Mouse (Mus musculus) CH12.LX (cell line): Measurements from ENCODE around the gene Il17a. TPM values are rescaled to one million over a fixed set of nuclear protein-coding genes. Genes with fewer than 3 reads are reported as not detected.

Experiments used
- DNase-seq: peaks from one replicate; pipeline ENCODE4 v3.0.0-alpha.2; 2013; ENCODE audit errors: extremely low read depth
- H3K27ac ChIP-seq: 2 replicates; pipeline ENCODE4 v1.5.1; 2012; ENCODE audit warnings: low read depth, mild to moderate bottlenecking, control low read depth, moderate library complexity; ENCODE audit not compliant: insufficient read depth
- H3K27me3 ChIP-seq: replicated peaks from 2 replicates; pipeline ENCODE3; 2012; ENCODE audit warnings: inconsistent platforms
- H3K36me3 ChIP-seq, 2 experiments: replicated peaks in 1 of 2; 2 replicates each; pipeline versions ENCODE3 to v1.6.1; 2012; ENCODE audit warnings: inconsistent platforms in 1 of 2, low read length in 1 of 2, mild to moderate bottlenecking in 1 of 2, mixed read lengths in 1 of 2, moderate library complexity in 1 of 2; ENCODE audit not compliant: control insufficient read depth in 1 of 2, insufficient read depth in 1 of 2
- H3K4me1 ChIP-seq, 2 experiments: 2 replicates each; pipeline ENCODE4 v1.6.1; 2012; ENCODE audit warnings: inconsistent platforms in 1 of 2, moderate library complexity in 1 of 2; ENCODE audit not compliant: insufficient read depth in 2 of 2, control insufficient read depth in 1 of 2
- H3K4me2 ChIP-seq: 2 replicates; pipeline ENCODE4 v1.6.1; 2012; ENCODE audit warnings: low read depth, mild to moderate bottlenecking, control low read depth; ENCODE audit not compliant: poor library complexity, insufficient read depth, severe bottlenecking
- H3K4me3 ChIP-seq, 3 experiments: fragments of 150-350 bp in 1 of 3; sonication (generic) in 1 of 3; replicated peaks in 1 of 3; 2 replicates each; pipeline versions ENCODE3 to v1.5.1; 2011 to 2012; ENCODE audit warnings: low read depth in 2 of 3, low read length in 2 of 3, mild to moderate bottlenecking in 2 of 3, moderate library complexity in 2 of 3, control low read depth in 1 of 3, improper control_type of control experiment in 1 of 3, inconsistent platforms in 1 of 3, mixed read lengths in 1 of 3; ENCODE audit not compliant: poor library complexity in 1 of 3
- H3K79me2 ChIP-seq: replicated peaks from 2 replicates; pipeline ENCODE4 v1.6.1; 2012; ENCODE audit warnings: mild to moderate bottlenecking, moderate library complexity; ENCODE audit not compliant: control insufficient read depth, poor library complexity, insufficient read depth, severe bottlenecking; ENCODE audit errors: extremely low read depth
- H3K9ac ChIP-seq: 2 replicates; pipeline ENCODE4 v1.6.1; 2012; ENCODE audit warnings: low read depth, mild to moderate bottlenecking, control low read depth, moderate library complexity; ENCODE audit not compliant: insufficient read depth
- H3K9me3 ChIP-seq: replicated peaks from 2 replicates; pipeline ENCODE3; 2012; ENCODE audit warnings: low read length, inconsistent platforms, mixed read lengths
- BHLHE40 ChIP-seq: IDR thresholded peaks from 2 replicates; pipeline ENCODE4 v1.6.1; 2011; ENCODE audit warnings: mild to moderate bottlenecking, low read depth, low read length, improper control_type of control experiment
- CHD2 ChIP-seq: IDR thresholded peaks from 2 replicates; pipeline ENCODE4 v1.6.1; 2011; ENCODE audit warnings: low read length, improper control_type of control experiment
- EP300 ChIP-seq: IDR thresholded peaks from 2 replicates; pipeline ENCODE4 v1.6.1; 2011; ENCODE audit warnings: low read length, improper control_type of control experiment
- ETS1 ChIP-seq: conservative IDR thresholded peaks from 2 replicates; pipeline ENCODE4 v1.6.1; 2012; ENCODE audit warnings: low read depth, mild to moderate bottlenecking, inconsistent platforms, low read length, improper control_type of control experiment, moderate library complexity
- IRF4 ChIP-seq: IDR thresholded peaks from 2 replicates; pipeline ENCODE4 v1.6.1; 2014; ENCODE audit warnings: low read depth, mild to moderate bottlenecking, inconsistent platforms, low read length, improper control_type of control experiment
- JUN ChIP-seq: IDR thresholded peaks from 2 replicates; pipeline ENCODE4 v1.6.1; 2011; ENCODE audit warnings: low read depth, mild to moderate bottlenecking, low read length, improper control_type of control experiment, moderate library complexity; ENCODE audit not compliant: insufficient read depth
- KAT2A ChIP-seq: IDR thresholded peaks from 2 replicates; pipeline ENCODE4 v1.6.1; 2012; ENCODE audit warnings: low read length, improper control_type of control experiment, inconsistent platforms; ENCODE audit not compliant: insufficient replicate concordance
- MAFK ChIP-seq: IDR thresholded peaks from 2 replicates; pipeline ENCODE4 v1.6.1; 2011; ENCODE audit warnings: low read length, improper control_type of control experiment; ENCODE audit not compliant: insufficient replicate concordance
- MXI1 ChIP-seq: IDR thresholded peaks from 2 replicates; pipeline ENCODE4 v1.6.1; 2011; ENCODE audit warnings: mild to moderate bottlenecking, low read depth, low read length, improper control_type of control experiment
- NELFE ChIP-seq: IDR thresholded peaks from 2 replicates; pipeline ENCODE4 v1.6.1; 2011; ENCODE audit warnings: low read depth, low read length, improper control_type of control experiment
- NRF1 ChIP-seq: IDR thresholded peaks from 2 replicates; pipeline ENCODE4 v1.6.1; 2014; ENCODE audit warnings: low read depth, mild to moderate bottlenecking, inconsistent platforms, low read length, improper control_type of control experiment, moderate library complexity
- PAX5 ChIP-seq: IDR thresholded peaks from 2 replicates; pipeline ENCODE4 v1.6.1; 2012; ENCODE audit warnings: low read length, inconsistent platforms, mixed read lengths
- RAD21 ChIP-seq: IDR thresholded peaks from 2 replicates; pipeline ENCODE4 v1.6.1; 2011; ENCODE audit warnings: low read depth, mild to moderate bottlenecking, low read length, improper control_type of control experiment, moderate library complexity
- SMC3 ChIP-seq: IDR thresholded peaks from 2 replicates; pipeline ENCODE4 v1.6.1; 2011; ENCODE audit warnings: low read depth, low read length, improper control_type of control experiment
- TCF12 ChIP-seq: IDR thresholded peaks from 2 replicates; pipeline ENCODE4 v1.6.1; 2014; ENCODE audit warnings: low read depth, mild to moderate bottlenecking, inconsistent platforms, low read length, improper control_type of control experiment
- ZC3H11A ChIP-seq: IDR thresholded peaks from 2 replicates; pipeline ENCODE4 v1.6.1; 2012; ENCODE audit warnings: low read depth, mild to moderate bottlenecking, inconsistent platforms, low read length, improper control_type of control experiment
- ZMIZ1 ChIP-seq: IDR thresholded peaks from 2 replicates; pipeline ENCODE4 v1.6.1; 2012; ENCODE audit warnings: low read depth, mild to moderate bottlenecking, inconsistent platforms, low read length, improper control_type of control experiment
- ZNF384 ChIP-seq: IDR thresholded peaks from 2 replicates; pipeline ENCODE4 v1.6.1; 2012; ENCODE audit warnings: low read depth, low read length, improper control_type of control experiment, inconsistent platforms
- dilution Hi-C: fragments of 300-500 bp; cut with MboI; formaldehyde crosslinking; loops from 2 replicates; pipeline ENCODE4 v1.14.3; 2020; ENCODE audit warnings: low sequenced_read_pairs; ENCODE audit not compliant: extremely low pct_unique_long_range_greater_than_20kb, extremely low pct_ligation_motif_present
- in situ Hi-C: fragments of 300-500 bp; cut with MboI; formaldehyde crosslinking; loops from 3 replicates; pipeline ENCODE4 v1.14.3; 2019; ENCODE audit warnings: low sequenced_read_pairs, low pct_ligation_motif_present, low pct_unique_long_range_greater_than_20kb, mixed read lengths
- polyA plus RNA-seq: library from polyadenylated mRNA; unstranded; fragments of >175 nt; gene quantifications from 2 replicates; pipeline ENCODE4 v1.2.1, GENCODE M21; 2012; ENCODE audit warnings: low read depth; ENCODE audit not compliant: insufficient read length
- total RNA-seq, 2 experiments: library from RNA; depleted of rRNA; stranded (reverse); fragments of 300-350 nt in 1 of 2; fragments of >200 nt in 1 of 2; gene quantifications; 2 replicates each; pipeline ENCODE4 v1.2.3; 2012 to 2014

Gene Il17a
- total and polyA plus RNA-seq, 3 experiments = 0.13 to 0.39 TPM; not detected in 1

- no peak for TF ChIP-seq CHD2
- no peak for TF ChIP-seq ETS1
- TF ChIP-seq TCF12 = 0 out of 2 replicates have a peak, but pooled peaks have one; percentile 10
- no peak for TF ChIP-seq ZMIZ1
- no peak for TF ChIP-seq ZC3H11A
- no peak for TF ChIP-seq NRF1
- TF ChIP-seq, all 38 proteins: peak for 9
Observed at GRCm38 (mm10) chr1:20759799-20760198, 29.1 kb downstream of the Il17a start (continued).

- Histone ChIP-seq H3K27me3 (no peaks in the 10 kb centered on the region), H3K9ac (no peak overlapping the region), H3K9me3 (no peaks in the 10 kb centered on the region), H3K4me1 (peaks cover 2 to 29% of the 10 kb centered on the region in 2 experiments; a peak in 2 of 4 replicates), H3K27ac (no peak overlapping the region), H3K36me3 (no peaks in the 10 kb centered on the region), H3K4me2 (no peak overlapping the region), H3K79me2 (no peaks in the 10 kb centered on the region), H3K4me3 (no peak overlapping the region)
- in situ Hi-C loops (no loop called here), dilution Hi-C loops (no loop called here)
- DNase-seq = no peak
- TF ChIP-seq TCF12 = no peak
- TF ChIP-seq NELFE = no peak
- no peak for TF ChIP-seq MAFK
- no peak for TF ChIP-seq EP300
- no peak for TF ChIP-seq IRF4
- TF ChIP-seq JUN = no peak
- TF ChIP-seq RAD21 = no peak
- no peak for TF ChIP-seq MXI1
- TF ChIP-seq KAT2A = no peak
- no peak for TF ChIP-seq SMC3
- TF ChIP-seq BHLHE40 = no peak
- no peak for TF ChIP-seq ZNF384
- no peak for TF ChIP-seq NRF1
- no peak for TF ChIP-seq ZMIZ1
- no peak for TF ChIP-seq PAX5
Observed at GRCm38 (mm10) chr1:20760331-20760730, 29.6 kb downstream of the Il17a start.

- in situ Hi-C loops (no loop called here), dilution Hi-C loops (no loop called here)
- H3K4me3 ChIP-seq = no peak overlapping the region
Observed at GRCm38 (mm10) chr1:20761411-20761810, 30.7 kb downstream of the Il17a start.

More at GRCm38 (mm10) chr1:20761411-20761810, 30.7 kb downstream of the Il17a start:
- Histone ChIP-seq H3K27ac (no peak overlapping the region), H3K9me3 (no peaks in the 10 kb centered on the region), H3K27me3 (no peaks in the 10 kb centered on the region), H3K4me2 (no peak overlapping the region), H3K9ac (no peak overlapping the region), H3K79me2 (no peaks in the 10 kb centered on the region), H3K36me3 (no peaks in the 10 kb centered on the region), H3K4me1 (peaks cover 2 to 29% of the 10 kb centered on the region in 2 experiments; a peak in 2 of 4 replicates)
- peak; percentile 51; the same call in 1 of the 2 replicates for TF ChIP-seq ZNF384
- TF ChIP-seq MAFK = no peak
- no peak for DNase-seq
